Mouse (Mus musculus): ENCODE results near the gene B4galt5.
A peak's percentile ranks its signal among the peaks of the same experiment; 100 is the strongest.

The B4galt5 gene

GRCm38 (mm10) chr2:167356885-167357284 lies 7.9 kb upstream of the B4galt5 start:
- DNase-seq = no peak

GRCm38 (mm10) chr2:167354611-167355165 lies 5.7 kb upstream of the B4galt5 start:
- DNase-seq = no peak

GRCm38 (mm10) chr2:167354046-167354445 lies 5.1 kb upstream of the B4galt5 start:
- no peak for DNase-seq

- no peak for DNase-seq
Observed at GRCm38 (mm10) chr2:167352496-167352895, 3.5 kb upstream of the B4galt5 start.

- no peak for DNase-seq
Observed at GRCm38 (mm10) chr2:167351371-167351951, 2.5 kb upstream of the B4galt5 start.

GRCm38 (mm10) chr2:167350126-167350650 lies 1.2 kb upstream of the B4galt5 start:
- DNase-seq = no peak

- DNase-seq = peak; percentile 92 to 96
Observed at GRCm38 (mm10) chr2:167349283-167349936, 427 bp upstream of the B4galt5 start.

GRCm38 (mm10) chr2:167347991-167348375 lies 1.0 kb downstream of the B4galt5 start:
- DNase-seq = peak in 1 of 2 experiments; percentile 39

DNA sequence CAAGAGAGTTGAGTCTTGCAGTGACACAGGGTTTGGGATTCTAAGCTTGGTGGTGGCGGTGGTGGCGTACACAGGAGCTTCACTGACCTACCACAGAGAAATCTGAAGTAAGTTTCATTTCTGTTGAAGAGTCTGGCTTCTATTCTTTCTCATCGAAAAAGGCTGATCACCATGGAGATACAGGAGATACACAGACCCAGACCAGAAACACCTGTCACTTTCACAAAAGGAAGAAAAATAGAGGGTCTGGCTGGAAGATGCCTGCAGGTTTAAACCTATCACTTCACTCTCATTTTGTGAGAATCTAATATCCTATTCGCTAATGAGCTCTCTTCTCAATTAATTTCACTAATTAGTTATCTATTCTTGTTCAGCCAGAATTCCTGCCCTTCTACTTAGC lies 1.6 kb downstream of the B4galt5 start:
- no peak for DNase-seq

- no peak for DNase-seq
Observed at GRCm38 (mm10) chr2:167345508-167346164, 3.3 kb downstream of the B4galt5 start.

DNA sequence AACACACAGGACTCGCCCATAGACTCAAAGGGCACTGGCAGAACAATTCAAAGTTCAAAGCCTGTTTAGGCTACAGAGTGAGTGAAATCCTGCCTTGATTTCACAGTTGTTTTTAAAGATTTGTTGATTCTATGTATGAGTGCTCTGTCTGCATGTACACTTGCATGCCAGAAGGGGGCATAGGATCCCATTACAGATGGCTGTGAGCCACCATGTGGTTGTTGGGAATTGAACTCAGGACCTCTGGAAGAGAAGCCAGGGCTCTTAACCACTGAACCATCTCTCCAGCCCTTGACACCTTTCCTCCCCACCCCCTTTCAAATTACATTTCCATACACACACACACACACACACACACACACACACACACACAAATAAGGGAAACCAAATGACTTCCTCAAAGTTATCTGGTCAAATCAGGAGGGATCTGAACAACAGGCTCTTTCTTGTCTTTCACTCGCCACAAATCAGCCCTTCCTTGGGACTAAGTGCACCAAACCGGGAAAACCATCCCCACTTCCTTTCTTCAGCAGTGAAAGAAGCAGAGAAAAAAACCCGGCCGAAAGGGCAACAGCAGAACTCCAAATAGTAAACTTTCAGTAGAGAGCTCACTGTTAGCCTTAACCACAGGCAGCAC lies 4.0 kb downstream of the B4galt5 start:
- DNase-seq = no peak

GRCm38 (mm10) chr2:167343369-167344140 lies 5.4 kb downstream of the B4galt5 start:
- DNase-seq = no peak

GRCm38 (mm10) chr2:167342876-167343275 lies 6.1 kb downstream of the B4galt5 start:
- DNase-seq = peak in 1 of 2 experiments; percentile 10

DNA sequence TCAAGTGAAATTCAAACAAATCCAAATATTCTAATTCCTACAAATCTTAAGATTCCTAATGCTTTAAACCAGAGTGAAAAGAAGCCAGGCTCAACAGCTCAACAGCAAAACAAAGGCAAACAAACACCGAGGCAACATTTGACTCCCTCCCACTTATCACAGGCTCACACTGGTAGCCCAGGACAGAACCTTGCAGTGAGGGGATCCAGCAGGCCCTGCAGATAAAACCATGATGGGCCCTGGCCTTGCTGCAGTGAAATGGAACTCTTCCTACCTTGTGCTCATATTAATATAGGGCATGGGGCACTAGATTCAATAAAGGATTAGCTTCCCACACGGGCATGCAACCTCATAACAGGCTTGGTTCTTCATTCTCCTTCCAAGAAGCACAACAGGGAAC lies 11.4 kb downstream of the B4galt5 start:
- DNase-seq = no peak

- no peak for DNase-seq
Observed at GRCm38 (mm10) chr2:167337214-167337512, 11.8 kb downstream of the B4galt5 start.

DNA sequence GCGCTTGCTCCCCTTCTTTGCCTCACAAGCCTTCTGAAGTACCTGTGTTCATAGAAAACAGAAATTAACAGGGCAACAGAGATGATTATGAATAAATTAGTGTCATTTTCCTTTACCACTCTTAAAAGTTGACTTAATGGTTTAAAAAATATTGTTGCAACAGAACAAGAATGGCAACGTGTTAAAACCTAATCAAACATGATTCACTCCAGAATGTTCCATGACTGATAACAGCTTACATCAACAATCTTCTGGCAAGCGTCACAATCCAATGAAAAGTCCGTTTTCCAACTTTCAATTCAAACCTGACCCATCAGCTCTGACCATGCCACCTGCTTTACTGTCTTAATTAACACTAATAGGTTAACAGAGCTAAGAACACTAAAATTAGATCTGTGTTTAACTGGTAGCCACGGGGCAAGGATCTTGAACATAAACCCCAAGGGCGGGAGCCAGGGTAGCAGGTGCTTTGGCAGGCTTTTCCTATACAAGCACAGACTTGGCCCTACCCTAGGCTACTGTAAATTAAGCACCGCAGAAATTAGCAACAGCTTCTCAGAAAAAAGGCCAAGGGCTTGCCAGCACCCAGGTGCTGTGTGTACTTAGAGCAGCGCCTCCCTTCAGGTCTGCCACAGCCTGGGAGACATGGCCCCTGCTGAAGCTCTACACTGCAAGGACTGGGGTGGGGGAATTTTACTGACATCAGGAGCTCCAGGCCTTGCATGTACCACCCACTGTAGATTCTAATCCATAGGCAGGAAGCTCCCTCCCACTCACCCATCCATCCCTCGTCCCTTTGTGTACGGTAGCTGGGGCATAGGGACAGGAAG lies 12.4 kb downstream of the B4galt5 start:
- peak; percentile 71 to 75 for DNase-seq

DNA sequence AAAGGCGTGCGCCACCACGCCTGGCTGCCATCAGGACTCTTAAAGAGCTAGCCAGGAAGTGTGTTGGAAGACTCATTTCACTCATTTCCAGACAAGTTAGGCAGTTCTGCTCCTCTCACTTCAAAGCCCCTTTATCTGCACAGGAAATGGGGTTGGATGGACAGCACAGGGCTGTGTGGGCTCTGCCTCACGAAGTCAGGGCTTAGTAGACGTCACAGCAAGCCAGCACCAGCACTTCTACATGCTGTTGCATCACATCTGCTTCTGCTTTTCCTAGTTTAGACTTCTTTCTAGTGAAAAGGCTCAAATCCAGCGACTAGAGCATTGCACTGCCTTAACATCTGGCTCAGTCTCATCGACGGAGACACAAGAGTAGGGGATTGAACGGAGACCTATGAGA lies 13.9 kb downstream of the B4galt5 start:
- DNase-seq = no peak

DNA sequence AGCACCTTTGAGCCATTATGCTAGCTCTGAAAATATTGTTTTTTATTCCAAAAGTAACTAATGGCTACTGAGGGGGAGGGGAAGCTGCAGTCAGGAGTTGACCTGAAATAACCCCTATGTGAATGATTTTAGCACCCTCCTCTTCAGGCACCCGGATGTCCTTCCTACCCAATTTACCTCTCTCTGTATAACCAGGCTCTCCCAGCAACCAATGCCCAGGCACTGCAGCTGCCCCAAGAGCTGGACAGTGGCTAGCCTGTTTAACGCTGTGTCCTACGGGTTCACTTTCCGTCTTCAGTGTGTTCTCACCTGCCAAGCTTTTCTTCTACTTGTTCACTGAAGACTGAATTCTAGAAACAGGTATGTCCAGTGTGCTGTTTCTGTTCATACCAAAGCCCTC lies 14.7 kb downstream of the B4galt5 start:
- DNase-seq = no peak

DNA sequence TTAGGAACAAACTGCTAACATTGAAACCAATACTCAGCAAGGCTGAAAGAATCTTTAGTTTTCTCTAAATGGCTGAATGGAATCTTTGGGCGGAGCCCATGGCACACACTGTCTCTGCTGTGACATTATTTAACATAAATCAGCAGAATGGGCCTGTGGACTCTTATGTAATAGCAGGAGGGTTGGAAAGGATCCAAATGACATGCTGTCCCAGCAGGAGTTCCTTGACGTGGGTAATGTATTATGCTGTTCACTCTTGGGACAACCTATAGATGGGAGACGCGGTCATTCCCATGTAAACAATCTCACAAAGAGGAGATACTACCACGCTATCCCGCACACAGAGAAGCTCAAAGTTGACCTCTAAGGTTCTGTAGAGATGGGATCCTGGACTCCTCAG lies 15.5 kb downstream of the B4galt5 start:
- no peak for DNase-seq

DNA sequence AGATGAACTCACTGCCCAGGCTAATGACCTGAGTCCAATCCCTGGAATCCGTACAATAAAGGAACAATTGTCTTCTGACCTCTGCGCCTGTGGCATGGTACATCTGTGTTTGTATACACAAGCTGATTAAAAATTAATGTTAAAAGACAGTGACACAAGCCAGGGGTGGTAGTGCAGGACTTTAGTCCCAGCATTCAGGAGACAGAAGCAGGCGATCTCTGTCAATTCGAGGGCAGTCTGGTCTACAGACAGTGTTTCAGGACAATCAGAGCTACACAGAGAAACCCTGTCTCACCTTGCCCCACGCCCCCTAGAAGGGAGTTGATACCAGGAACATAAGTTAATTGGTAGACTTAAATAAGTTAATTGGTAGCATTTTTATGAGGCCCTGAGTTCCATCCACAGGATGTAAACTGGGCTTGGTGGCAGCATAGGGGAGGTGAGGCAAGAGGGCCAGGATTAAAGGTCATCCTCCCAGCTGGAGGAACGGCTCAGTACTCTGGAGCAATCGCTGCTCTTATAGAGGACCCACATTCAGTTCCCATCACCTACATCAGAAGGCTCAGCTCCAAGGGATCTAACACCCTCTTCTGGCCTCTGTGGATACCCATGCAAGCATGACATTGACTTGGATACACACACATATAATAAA lies 16.5 kb downstream of the B4galt5 start:
- DNase-seq = no peak

DNA sequence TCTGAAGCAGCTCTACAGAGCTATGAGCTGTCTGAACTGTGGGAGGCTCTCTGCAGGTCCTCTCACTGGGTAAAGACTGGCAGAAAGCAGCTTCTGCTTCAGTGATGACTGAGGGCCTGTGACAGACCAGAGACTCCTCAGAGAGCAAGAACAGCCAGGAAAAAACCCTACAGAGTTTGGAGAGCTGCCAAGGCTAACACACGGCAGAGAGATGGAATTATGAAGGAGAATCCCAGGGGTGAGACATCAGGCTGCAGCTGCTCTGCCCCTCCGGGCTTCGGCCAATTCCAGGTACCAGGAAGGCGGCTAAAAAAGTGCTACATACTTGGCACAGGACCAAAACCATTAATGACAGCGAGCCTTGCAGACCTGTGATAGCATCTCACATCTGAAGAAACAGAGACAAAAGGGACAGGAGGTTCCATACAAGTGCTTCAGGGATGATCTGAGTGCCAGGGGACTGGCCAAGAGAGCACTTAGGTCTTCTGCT lies 17.5 kb downstream of the B4galt5 start:
- peak; percentile 34 to 53 for DNase-seq
